Mouse (Mus musculus): ENCODE data around the gene Erc1.

The Erc1 gene

GRCm38 (mm10) chr6:119595440-119595839 is 252.5 kb downstream of the Erc1 start:
- no peak for DNase-seq (ENCODE audit: extremely low spot score, low spot score)

- no peak for DNase-seq (ENCODE audit: extremely low spot score, low spot score)
Measured at GRCm38 (mm10) chr6:119590872-119591271, 257.1 kb downstream of the Erc1 start.

- DNase-seq (ENCODE audit: extremely low spot score, low spot score): no peak
Measured at GRCm38 (mm10) chr6:119587897-119588296, 260.1 kb downstream of the Erc1 start.

GRCm38 (mm10) chr6:119587454-119587853 is 260.5 kb downstream of the Erc1 start:
- DNase-seq (ENCODE audit: extremely low spot score, low spot score): no peak

GRCm38 (mm10) chr6:119585652-119586375 is 262.2 kb downstream of the Erc1 start:
- DNase-seq (ENCODE audit: extremely low spot score, low spot score): peak; percentile 32

GRCm38 (mm10) chr6:119584061-119584460 is 263.9 kb downstream of the Erc1 start:
- no peak for DNase-seq (ENCODE audit: extremely low spot score, low spot score)

GRCm38 (mm10) chr6:119583165-119583564 is 264.8 kb downstream of the Erc1 start:
- DNase-seq (ENCODE audit: extremely low spot score, low spot score): no peak

- DNase-seq (ENCODE audit: extremely low spot score, low spot score): no peak
Measured at GRCm38 (mm10) chr6:119576706-119577105, 271.3 kb downstream of the Erc1 start.

- no peak for DNase-seq (ENCODE audit: extremely low spot score, low spot score)
Measured at GRCm38 (mm10) chr6:119575331-119575730, 272.6 kb downstream of the Erc1 start.

- no peak for DNase-seq (ENCODE audit: extremely low spot score, low spot score)
Measured at GRCm38 (mm10) chr6:119572296-119572695, 275.7 kb downstream of the Erc1 start.

- no peak for DNase-seq (ENCODE audit: extremely low spot score, low spot score)
Measured at GRCm38 (mm10) chr6:119570797-119571196, 277.2 kb downstream of the Erc1 start.

GRCm38 (mm10) chr6:119568339-119568738 is 279.6 kb downstream of the Erc1 start:
- DNase-seq (ENCODE audit: extremely low spot score, low spot score): no peak

- no peak for DNase-seq (ENCODE audit: extremely low spot score, low spot score)
Measured at GRCm38 (mm10) chr6:119565451-119566379, 282.3 kb downstream of the Erc1 start.

GRCm38 (mm10) chr6:119562558-119562957 is 285.4 kb downstream of the Erc1 start:
- no peak for DNase-seq (ENCODE audit: extremely low spot score, low spot score)

GRCm38 (mm10) chr6:119558855-119559254 is 289.1 kb downstream of the Erc1 start:
- no peak for DNase-seq (ENCODE audit: extremely low spot score, low spot score)

- peak; percentile 33 for DNase-seq (ENCODE audit: extremely low spot score, low spot score)
Measured at GRCm38 (mm10) chr6:119554439-119554838, 293.5 kb downstream of the Erc1 start.

GRCm38 (mm10) chr6:119544518-119544864 is 303.5 kb downstream of the Erc1 start:
- DNase-seq (ENCODE audit: extremely low spot score, low spot score): peak; percentile 60

GRCm38 (mm10) chr6:119543803-119544517 is 304.0 kb downstream of the Erc1 start, which contains the start of gene Wnt5b:
Wnt5b (minus strand) TSS chr6:119544347.
- DNase-seq (ENCODE audit: extremely low spot score, low spot score): peak; percentile 69

GRCm38 (mm10) chr6:119543456-119543802 is 304.5 kb downstream of the Erc1 start:
- DNase-seq (ENCODE audit: extremely low spot score, low spot score): peak; percentile 66

- no peak for DNase-seq (ENCODE audit: extremely low spot score, low spot score)
Measured at GRCm38 (mm10) chr6:119535867-119536266, 312.1 kb downstream of the Erc1 start.

GRCm38 (mm10) chr6:119533170-119533709 is 314.7 kb downstream of the Erc1 start:
- no peak for DNase-seq (ENCODE audit: extremely low spot score, low spot score)

GRCm38 (mm10) chr6:119529659-119530058 is 318.3 kb downstream of the Erc1 start:
- no peak for DNase-seq (ENCODE audit: extremely low spot score, low spot score)
